Mouse (Mus musculus) left cerebral cortex, adult 9 months (tissue): ENCODE results near the gene Sfxn5.

Source experiments
- DNase-seq, 2 experiments: peaks; one replicate each; pipeline ENCODE4 v3.0.0; 2022; ENCODE audit warnings: low spot score in 2 of 2

The Sfxn5 gene

DNA sequence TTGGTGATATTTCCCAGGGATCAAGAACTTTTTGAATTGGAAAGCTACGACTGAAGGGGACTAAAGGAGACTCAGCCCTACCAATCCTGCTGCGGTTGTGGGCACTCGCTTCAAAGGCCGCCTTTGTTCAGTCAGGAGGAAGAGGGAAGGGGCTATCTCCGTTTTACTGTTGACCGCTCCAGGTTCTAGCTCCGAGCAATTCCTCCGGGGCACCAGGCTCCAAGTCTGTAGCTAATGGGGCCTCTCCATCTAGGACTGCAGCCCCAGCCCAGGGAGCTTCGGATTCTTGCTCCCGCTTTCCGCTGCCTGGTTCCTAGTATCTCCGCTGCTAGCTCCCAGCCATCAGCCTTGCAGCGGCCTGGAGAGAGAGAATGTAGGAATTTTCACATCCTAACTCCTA lies 142.6 kb downstream of the Sfxn5 start:
- DNase-seq = no peak

GRCm38 (mm10) chr6:85189911-85190591 lies 143.2 kb downstream of the Sfxn5 start:
- DNase-seq = peak in 1 of 2 experiments; percentile 29

- peak in 1 of 2 experiments; percentile 23 for DNase-seq
Observed at GRCm38 (mm10) chr6:85189361-85189760, 143.9 kb downstream of the Sfxn5 start.

DNA sequence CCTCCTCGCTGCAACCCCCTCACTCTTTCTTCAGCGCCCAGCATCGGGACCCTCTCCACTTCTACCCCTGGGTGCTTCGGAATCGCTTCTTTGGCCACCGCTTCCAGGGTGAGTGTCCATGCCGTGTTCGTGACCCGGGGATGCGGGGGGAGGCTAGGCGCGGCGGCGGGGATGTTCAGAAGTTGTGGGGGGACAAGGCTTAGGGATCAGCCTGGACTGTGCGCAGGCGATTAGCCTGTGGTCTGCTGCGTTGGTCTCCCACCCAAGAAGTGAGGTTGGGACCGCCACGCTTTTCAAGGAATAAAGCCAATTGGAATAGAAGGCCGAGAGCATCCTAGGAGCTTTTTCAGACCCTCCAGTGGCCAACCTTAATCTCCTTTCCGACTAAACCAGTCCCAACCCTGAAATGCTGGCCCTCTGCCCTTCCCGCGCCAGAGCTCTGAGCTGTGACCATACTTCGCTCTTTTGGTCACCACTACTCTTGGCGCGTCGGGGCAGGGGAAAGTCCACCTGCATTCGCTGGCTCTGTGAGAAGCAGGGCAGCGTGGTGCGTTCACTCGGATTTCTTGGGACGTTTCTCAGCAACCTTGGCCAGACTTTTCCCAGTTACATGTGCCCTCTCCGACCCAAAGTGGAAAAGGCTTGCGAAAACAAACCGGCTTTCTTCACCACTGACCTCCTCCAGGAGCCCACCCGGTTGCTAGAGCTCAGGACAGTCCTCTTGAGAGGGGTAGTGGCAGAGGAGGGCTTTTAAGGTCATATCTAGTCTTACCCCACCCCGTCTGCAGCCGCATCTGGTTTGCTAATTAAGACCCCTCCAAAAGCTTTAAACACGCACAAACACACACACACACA lies 144.7 kb downstream of the Sfxn5 start:
- peak in 1 of 2 experiments; percentile 17 for DNase-seq

- peak in 1 of 2 experiments; percentile 68 for DNase-seq
Observed at GRCm38 (mm10) chr6:85187340-85188211, 145.6 kb downstream of the Sfxn5 start, which contains the start of gene Emx1. Emx1 (plus strand) TSS chr6:85187438.

DNA sequence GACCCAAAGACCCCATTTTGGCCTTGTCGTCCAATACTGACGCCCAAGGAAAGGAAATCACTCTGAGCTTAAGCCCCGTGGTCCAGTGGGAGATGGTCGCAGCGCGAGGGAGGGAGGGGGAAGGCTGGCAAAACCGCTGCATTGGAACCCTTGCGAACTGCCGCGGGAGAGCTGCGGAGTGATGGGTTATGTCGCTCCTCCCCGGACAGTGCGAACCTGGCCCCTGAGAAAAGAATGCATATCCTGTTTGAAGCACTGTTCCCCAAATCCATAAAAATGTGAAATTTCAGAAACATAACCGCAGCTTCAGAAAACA lies 146.5 kb downstream of the Sfxn5 start:
- no peak for DNase-seq

DNA sequence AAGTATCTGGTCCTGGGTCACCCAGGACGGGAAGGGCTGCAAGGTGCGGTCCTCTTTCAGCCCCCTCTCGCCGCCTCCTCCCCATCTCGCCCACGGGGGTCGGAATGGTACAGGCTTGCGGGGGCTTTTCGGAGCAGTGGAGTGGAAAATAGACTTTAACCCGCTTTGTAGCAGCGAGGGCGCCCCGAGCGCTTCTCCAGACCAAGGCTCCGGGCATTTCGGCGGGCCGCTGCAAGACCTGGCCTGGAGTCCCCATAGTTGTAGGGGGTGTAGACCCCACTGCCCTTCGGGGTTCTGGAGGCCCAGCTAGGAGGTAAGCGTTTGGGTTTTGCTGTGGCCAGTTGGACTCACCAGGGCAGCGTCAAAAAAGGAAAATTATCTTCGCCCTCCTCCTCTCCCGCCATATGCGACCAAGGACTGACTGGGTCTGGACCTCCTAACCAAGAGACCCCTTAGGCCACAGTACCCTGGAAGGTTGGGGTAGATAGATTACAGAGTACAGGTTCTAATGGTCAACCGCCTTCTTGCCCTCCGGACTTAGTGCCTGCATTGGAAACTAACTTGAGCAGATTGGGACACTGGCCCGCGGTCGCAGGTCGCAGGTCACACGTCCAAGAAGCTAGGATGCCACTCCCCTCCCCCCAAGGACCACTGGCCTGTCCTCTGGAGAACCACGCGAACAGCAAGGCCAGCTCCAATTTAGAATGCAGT lies 147.0 kb downstream of the Sfxn5 start:
- no peak for DNase-seq

GRCm38 (mm10) chr6:85183951-85184350 lies 149.3 kb downstream of the Sfxn5 start:
- DNase-seq = no peak

DNA sequence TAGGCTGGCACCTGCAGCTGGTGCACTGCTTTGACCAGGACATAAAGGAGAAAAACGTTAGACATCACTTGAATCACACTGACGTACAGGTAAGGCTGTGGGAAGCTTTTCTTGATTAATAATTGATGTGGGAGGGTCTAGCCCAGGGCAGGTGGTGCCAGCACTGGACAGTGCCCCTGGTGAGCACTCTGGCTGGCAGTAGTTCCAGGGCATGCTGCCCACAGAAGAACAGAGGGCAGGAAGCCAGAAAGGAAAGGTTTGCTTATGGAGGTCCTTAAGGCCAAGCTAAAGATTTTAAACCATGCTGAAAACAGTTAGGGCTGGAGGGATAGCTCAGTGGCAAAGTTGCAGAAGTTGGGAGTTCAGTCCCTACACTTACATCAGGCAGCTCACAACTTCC lies 153.2 kb downstream of the Sfxn5 start:
- no peak for DNase-seq

- no peak for DNase-seq
Observed at GRCm38 (mm10) chr6:85179569-85179968, 153.7 kb downstream of the Sfxn5 start.

- no peak for DNase-seq
Observed at GRCm38 (mm10) chr6:85165440-85165921, 167.7 kb downstream of the Sfxn5 start.
